Mouse (Mus musculus) naive thymus-derived CD4-positive, alpha-beta T cell, adult 2 months (primary cell): ENCODE results near the gene Aire.

Source experiments
- DNase-seq: peaks from one replicate; pipeline ENCODE4 v3.0.0-alpha.2; 2011; ENCODE audit warnings: low read depth

Gene Aire

GRCm38 (mm10) chr10:78008169-78008568, 35.2 kb downstream of the Aire start:
- no peak for DNase-seq

- DNase-seq, result no peak
Observed at GRCm38 (mm10) chr10:78007203-78007602, 36.2 kb downstream of the Aire start.

- no peak for DNase-seq
Observed at GRCm38 (mm10) chr10:78005791-78006438, 37.5 kb downstream of the Aire start.

GRCm38 (mm10) chr10:78004479-78005100, 38.8 kb downstream of the Aire start:
- no peak for DNase-seq

GRCm38 (mm10) chr10:78002316-78002715, 41.1 kb downstream of the Aire start:
- no peak for DNase-seq

- no peak for DNase-seq
Observed at GRCm38 (mm10) chr10:78001796-78002195, 41.6 kb downstream of the Aire start.

- no peak for DNase-seq
Observed at GRCm38 (mm10) chr10:78000200-78000599, 43.2 kb downstream of the Aire start.

- DNase-seq, result no peak
Observed at GRCm38 (mm10) chr10:77995639-77996038, 47.8 kb downstream of the Aire start.

- no peak for DNase-seq
Observed at GRCm38 (mm10) chr10:77985775-77986174, 57.6 kb downstream of the Aire start.

GRCm38 (mm10) chr10:77984660-77985059, 58.8 kb downstream of the Aire start:
- peak; percentile 92 for DNase-seq
